Mouse (Mus musculus): ENCODE data around the gene Adk. TPM values are rescaled to one million over a fixed set of nuclear protein-coding genes. Genes with fewer than 3 reads are reported as not detected.

Gene Adk
- total and polyA plus RNA-seq, 2 experiments from 2014 or later = 126 to 246 TPM

DNA sequence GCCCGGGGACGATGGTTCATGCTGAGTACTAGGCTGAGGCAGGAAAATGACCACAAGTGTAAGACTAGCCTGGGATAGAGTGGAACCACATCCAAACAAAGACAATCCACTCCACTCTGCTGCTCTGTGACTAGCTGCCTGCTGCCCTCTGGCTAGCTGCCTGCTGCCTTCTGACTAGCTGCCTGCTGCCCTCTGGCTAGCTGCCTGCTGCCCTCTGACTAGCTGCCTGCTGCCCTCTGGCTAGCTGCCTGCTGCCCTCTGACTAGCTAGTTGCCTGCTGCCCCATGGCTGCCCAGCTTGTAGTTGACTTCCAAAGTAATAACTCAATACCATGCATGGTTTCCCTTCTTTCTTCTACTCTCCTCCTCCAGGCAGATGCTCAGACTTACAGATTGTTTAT lies 424.8 kb downstream of the Adk start:
- no peak overlapping the region for H3K4me3 ChIP-seq (ENCODE audit: low read depth, low read length)
- 90% methylated on average over 2 of the region's 2 CpGs for WGBS
- no peaks in the 10 kb centered on the region for H3K27me3 ChIP-seq (ENCODE audit: control insufficient read depth, insufficient read depth, low read length)
- no peak for DNase-seq (ENCODE audit: low spot score)
- H3K27ac ChIP-seq (ENCODE audit: low read depth) = no peak overlapping the region
- ATAC-seq (ENCODE audit: insufficient read depth, low read depth) = no peak
- no peaks in the 10 kb centered on the region for H3K4me1 ChIP-seq (ENCODE audit: control insufficient read depth, insufficient read depth)
- no peak overlapping the region for H3K9ac ChIP-seq (replicated peaks; ENCODE audit: low read depth, low read length)
- no peak overlapping the region for H3K4me2 ChIP-seq (ENCODE audit: low read depth, low read length)
- peaks cover 4% of the 10 kb centered on the region; the same call in 1 of the 2 replicates for H3K9me3 ChIP-seq (replicated peaks; ENCODE audit: control insufficient read depth, low read length)
- H3K36me3 ChIP-seq (replicated peaks; ENCODE audit: control insufficient read depth, insufficient read depth, low read length) = no peaks in the 10 kb centered on the region
- TF ChIP-seq EP300 (IDR thresholded peaks at IDR 0.05; ENCODE audit: low read depth) (no peak), CTCF (IDR thresholded peaks at IDR 0.05; ENCODE audit: low read depth) (no peak)

DNA sequence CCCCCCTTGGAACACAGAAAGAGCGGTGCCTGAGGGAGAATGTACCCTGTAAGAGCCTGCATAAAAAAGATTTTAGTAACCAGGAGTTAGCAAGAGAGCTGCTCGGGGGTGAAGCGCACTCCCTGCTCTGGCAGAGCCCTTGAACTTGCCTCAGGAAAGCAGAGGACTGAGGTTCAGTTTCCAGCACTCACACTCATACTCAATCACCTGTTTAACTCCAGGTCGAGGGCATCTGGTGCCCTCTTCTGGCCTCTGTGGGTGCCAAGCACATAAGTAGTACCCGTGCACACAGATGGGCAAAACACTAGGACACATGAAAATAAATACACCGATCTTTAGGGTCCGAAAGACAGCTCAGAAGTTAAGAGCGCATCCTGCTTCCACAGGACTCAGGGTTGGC lies 427.2 kb downstream of the Adk start:
- TF ChIP-seq CTCF (IDR thresholded peaks at IDR 0.05; ENCODE audit: low read depth) = no peak
- TF ChIP-seq EP300 (IDR thresholded peaks at IDR 0.05; ENCODE audit: low read depth) = no peak
- Histone ChIP-seq H3K4me2 (ENCODE audit: low read depth, low read length) (no peak overlapping the region), H3K4me3 (ENCODE audit: low read depth, low read length) (no peak overlapping the region), H3K27me3 (ENCODE audit: control insufficient read depth, insufficient read depth, low read length) (no peaks in the 10 kb centered on the region), H3K36me3 (replicated peaks; ENCODE audit: control insufficient read depth, insufficient read depth, low read length) (no peaks in the 10 kb centered on the region), H3K9me3 (replicated peaks; ENCODE audit: control insufficient read depth, low read length) (peaks cover 4% of the 10 kb centered on the region; the same call in 1 of the 2 replicates), H3K9ac (replicated peaks; ENCODE audit: low read depth, low read length) (no peak overlapping the region), H3K4me1 (ENCODE audit: control insufficient read depth, insufficient read depth) (no peaks in the 10 kb centered on the region), H3K27ac (ENCODE audit: low read depth) (no peak overlapping the region)
- 96% methylated on average over 8 of the region's 8 CpGs for WGBS
- no peak for ATAC-seq (ENCODE audit: insufficient read depth, low read depth)
- no peak for DNase-seq (ENCODE audit: low spot score)

GRCm38 (mm10) chr14:21480191-21480590 lies 427.8 kb downstream of the Adk start:
- H3K4me1 ChIP-seq (ENCODE audit: control insufficient read depth, insufficient read depth) = no peaks in the 10 kb centered on the region
- no peaks in the 10 kb centered on the region for H3K27me3 ChIP-seq (ENCODE audit: control insufficient read depth, insufficient read depth, low read length)
- no peak for DNase-seq (ENCODE audit: low spot score)
- ATAC-seq (ENCODE audit: insufficient read depth, low read depth) = no peak
- no peak overlapping the region for H3K4me3 ChIP-seq (ENCODE audit: low read depth, low read length)
- H3K9ac ChIP-seq (replicated peaks; ENCODE audit: low read depth, low read length) = no peak overlapping the region
- peaks cover 4% of the 10 kb centered on the region; the same call in 1 of the 2 replicates for H3K9me3 ChIP-seq (replicated peaks; ENCODE audit: control insufficient read depth, low read length)
- H3K36me3 ChIP-seq (replicated peaks; ENCODE audit: control insufficient read depth, insufficient read depth, low read length) = no peaks in the 10 kb centered on the region
- WGBS = 85% methylated on average over 5 of the region's 5 CpGs
- H3K27ac ChIP-seq (ENCODE audit: low read depth) = no peak overlapping the region
- no peak overlapping the region for H3K4me2 ChIP-seq (ENCODE audit: low read depth, low read length)
- TF ChIP-seq EP300 (IDR thresholded peaks at IDR 0.05; ENCODE audit: low read depth) (no peak), CTCF (IDR thresholded peaks at IDR 0.05; ENCODE audit: low read depth) (no peak)

DNA sequence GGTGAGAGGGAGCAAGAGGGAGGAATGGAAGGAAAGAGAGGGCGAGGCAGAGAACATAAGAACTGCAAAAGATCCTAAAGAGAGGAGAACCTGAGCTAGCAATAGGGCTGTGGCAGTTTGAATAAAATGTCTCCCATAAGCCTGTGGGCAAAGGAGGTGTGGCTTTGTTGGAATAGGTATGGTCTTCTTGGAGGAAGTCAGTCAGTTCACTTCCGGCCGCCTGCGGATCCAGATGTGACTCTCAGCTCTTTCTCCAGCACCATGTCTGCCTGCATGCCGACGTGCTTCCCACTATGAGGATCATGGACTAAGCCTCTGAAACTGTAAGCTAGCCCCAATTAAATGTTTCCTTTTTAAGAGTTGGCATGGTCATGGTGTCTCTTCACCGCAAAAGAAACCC lies 428.9 kb downstream of the Adk start, which contains the start of gene Kat6b:
TSS of gene Kat6b (plus strand) at position 204 of the 400 bp plus-strand sequence.
- H3K4me3 ChIP-seq (ENCODE audit: low read depth, low read length) = no peak within 1 kb of the TSS
- ATAC-seq (ENCODE audit: insufficient read depth, low read depth) = no peak
- H3K9ac ChIP-seq (replicated peaks; ENCODE audit: low read depth, low read length) = no peak within 1 kb of the TSS
- H3K9me3 ChIP-seq (replicated peaks; ENCODE audit: control insufficient read depth, low read length) = peaks cover 4% of the 10 kb centered on the region; the same call in 1 of the 2 replicates
- H3K27ac ChIP-seq (ENCODE audit: low read depth) = no peak within 1 kb of the TSS
- H3K4me2 ChIP-seq (ENCODE audit: low read depth, low read length) = no peak within 1 kb of the TSS
- no peaks in the 10 kb centered on the region for H3K36me3 ChIP-seq (replicated peaks; ENCODE audit: control insufficient read depth, insufficient read depth, low read length)
- TF ChIP-seq EP300 (IDR thresholded peaks at IDR 0.05; ENCODE audit: low read depth) (no peak), CTCF (IDR thresholded peaks at IDR 0.05; ENCODE audit: low read depth) (no peak)
- DNase-seq (ENCODE audit: low spot score) = no peak
- H3K27me3 ChIP-seq (ENCODE audit: control insufficient read depth, insufficient read depth, low read length) = no peaks in the 10 kb centered on the region
- 90% methylated on average over 7 of the region's 7 CpGs for WGBS
- H3K4me1 ChIP-seq (ENCODE audit: control insufficient read depth, insufficient read depth) = no peaks in the 10 kb centered on the region

DNA sequence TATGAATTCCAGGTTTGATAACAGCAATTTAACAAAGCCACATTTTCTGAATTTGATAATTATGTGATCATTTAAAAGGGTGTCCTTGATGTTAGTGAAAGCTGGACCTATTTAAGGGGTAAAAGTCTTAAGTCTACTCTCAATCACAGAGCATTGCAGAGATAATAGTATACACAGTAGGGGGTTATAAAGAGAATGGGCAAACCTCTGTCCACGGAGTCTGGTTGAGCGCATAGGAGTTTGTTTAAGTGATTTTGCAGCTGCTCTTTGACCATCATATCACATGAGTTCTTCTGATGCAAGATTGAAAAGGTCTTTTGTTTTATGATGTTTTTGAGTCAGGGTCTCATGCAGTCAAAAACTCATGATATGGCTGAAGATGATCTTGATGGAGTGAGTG lies 431.8 kb downstream of the Adk start:
- no peaks in the 10 kb centered on the region for H3K4me1 ChIP-seq (ENCODE audit: control insufficient read depth, insufficient read depth)
- H3K4me3 ChIP-seq (ENCODE audit: low read depth, low read length) = no peak overlapping the region
- no peaks in the 10 kb centered on the region for H3K36me3 ChIP-seq (replicated peaks; ENCODE audit: control insufficient read depth, insufficient read depth, low read length)
- no peak overlapping the region for H3K4me2 ChIP-seq (ENCODE audit: low read depth, low read length)
- TF ChIP-seq CTCF (IDR thresholded peaks at IDR 0.05; ENCODE audit: low read depth) = no peak
- no peak for TF ChIP-seq EP300 (IDR thresholded peaks at IDR 0.05; ENCODE audit: low read depth)
- H3K27ac ChIP-seq (ENCODE audit: low read depth) = no peak overlapping the region
- H3K9ac ChIP-seq (replicated peaks; ENCODE audit: low read depth, low read length) = no peak overlapping the region
- no peaks in the 10 kb centered on the region for H3K27me3 ChIP-seq (ENCODE audit: control insufficient read depth, insufficient read depth, low read length)
- no peak for ATAC-seq (ENCODE audit: insufficient read depth, low read depth)
- no peak for DNase-seq (ENCODE audit: low spot score)
- peaks cover 4% of the 10 kb centered on the region; the same call in 1 of the 2 replicates for H3K9me3 ChIP-seq (replicated peaks; ENCODE audit: control insufficient read depth, low read length)
- WGBS = 92% methylated on average over 2 of the region's 2 CpGs

- Histone ChIP-seq H3K36me3 (replicated peaks; ENCODE audit: control insufficient read depth, insufficient read depth, low read length) (no peaks in the 10 kb centered on the region), H3K4me3 (ENCODE audit: low read depth, low read length) (no peak overlapping the region), H3K9ac (replicated peaks; ENCODE audit: low read depth, low read length) (no peak overlapping the region), H3K4me2 (ENCODE audit: low read depth, low read length) (no peak overlapping the region), H3K4me1 (ENCODE audit: control insufficient read depth, insufficient read depth) (no peaks in the 10 kb centered on the region), H3K27me3 (ENCODE audit: control insufficient read depth, insufficient read depth, low read length) (no peaks in the 10 kb centered on the region), H3K9me3 (replicated peaks; ENCODE audit: control insufficient read depth, low read length) (0 out of 2 replicates have a peak, but pooled peaks cover under 1% of the 10 kb centered on the region), H3K27ac (ENCODE audit: low read depth) (no peak overlapping the region)
- no peak for ATAC-seq (ENCODE audit: insufficient read depth, low read depth)
- 92% methylated on average over 10 of the region's 10 CpGs for whole genome bisulfite sequencing
- no peak for DNase-seq (ENCODE audit: low spot score)
- TF ChIP-seq CTCF (IDR thresholded peaks at IDR 0.05; ENCODE audit: low read depth) (no peak), EP300 (IDR thresholded peaks at IDR 0.05; ENCODE audit: low read depth) (no peak)
Measured at GRCm38 (mm10) chr14:21484693-21485092, 432.3 kb downstream of the Adk start.

Measured in heart, postnatal 0 days (tissue).